Mouse (Mus musculus) spleen, adult 2 months (tissue): ENCODE measurements at regions not wholly inside any gene's neighbourhood (a gene's known extent, or its start where the extent isn't known, plus 50 kb on each side); places are given as distances from the start of the nearest gene placed in this dataset.

Source experiments
- CTCF ChIP-seq: fragments of 200-500 bp; IDR thresholded peaks from 2 replicates; pipeline ENCODE4 v1.5.1; 2011; ENCODE audit warnings: mild to moderate bottlenecking, inconsistent platforms; ENCODE audit not compliant: insufficient read depth, insufficient read length, insufficient replicate concordance; ENCODE audit errors: extremely low read depth
- POLR2A ChIP-seq: fragments of 200-500 bp; IDR thresholded peaks from 2 replicates; pipeline ENCODE4 v1.6.1; 2011; ENCODE audit warnings: low read depth, low read length, inconsistent platforms

DNA sequence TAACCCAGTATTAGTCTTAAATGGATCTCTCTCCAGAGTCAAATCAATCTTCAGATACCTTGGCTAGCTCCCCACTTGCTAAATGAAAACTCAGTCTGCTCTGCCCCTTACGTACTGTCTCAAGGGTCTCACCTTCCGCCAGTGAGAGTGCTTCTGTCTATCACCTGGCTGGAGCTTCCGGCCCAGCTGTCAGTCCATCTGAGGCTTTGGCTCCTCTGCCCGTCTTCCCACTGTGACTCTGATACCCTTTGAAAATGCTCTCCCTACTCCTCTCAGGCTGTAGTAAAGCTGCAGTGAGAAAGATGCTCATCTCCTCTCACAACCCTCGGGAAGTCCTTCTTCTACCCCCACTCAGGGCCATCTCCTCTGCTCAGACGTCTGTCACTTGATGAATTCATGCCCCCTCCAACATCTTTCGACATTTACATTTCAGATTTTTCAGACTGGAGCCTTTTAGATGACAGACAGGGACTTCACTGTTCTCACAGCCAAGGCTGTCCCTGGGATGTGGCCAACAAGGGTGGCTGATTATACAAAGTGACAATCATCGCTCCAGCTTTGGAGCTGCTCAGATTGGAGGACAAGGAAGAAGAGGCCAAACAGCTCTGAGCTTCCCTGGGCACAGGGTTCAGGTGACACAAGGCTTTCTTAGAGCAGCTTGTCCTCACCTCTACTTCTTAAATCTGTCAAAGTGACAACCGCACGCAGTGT lies 71.6 kb upstream of the Serp2 start:
- TF ChIP-seq CTCF (no peak), POLR2A (no peak)
